Mouse (Mus musculus) myocyte (in vitro differentiated cells): ENCODE data around the gene Dhrs2. TPM values are rescaled to one million over a fixed set of nuclear protein-coding genes. Genes with fewer than 3 reads are reported as not detected.

Source experiments
- H3K27me3 ChIP-seq: one replicate; pipeline ENCODE4 v1.6.1; 2011; ENCODE audit not compliant: control insufficient read depth, insufficient read depth, insufficient read length
- H3K36me3 ChIP-seq: one replicate; pipeline ENCODE4 v1.6.1; 2011; ENCODE audit not compliant: control insufficient read depth, insufficient read depth
- H3K4me2 ChIP-seq: one replicate; pipeline ENCODE4 v1.6.1; 2011; ENCODE audit warnings: low read depth, control low read depth
- H3K4me3 ChIP-seq: one replicate; pipeline ENCODE4 v1.5.1; 2011; ENCODE audit warnings: mild to moderate bottlenecking, control low read depth, moderate library complexity
- H3K79me2 ChIP-seq: one replicate; pipeline ENCODE4 v1.6.1; 2011; ENCODE audit not compliant: control insufficient read depth, insufficient read depth
- H3ac ChIP-seq: one replicate; pipeline ENCODE4 v1.6.1; 2011; ENCODE audit not compliant: control insufficient read depth, insufficient read length
- CEBPB ChIP-seq: IDR thresholded peaks from 2 replicates; pipeline ENCODE4 v1.6.1; 2011; ENCODE audit warnings: mild to moderate bottlenecking, moderate library complexity; ENCODE audit not compliant: poor library complexity, insufficient read depth, severe bottlenecking
- E2F4 ChIP-seq: IDR thresholded peaks from one replicate; pipeline ENCODE4 v1.6.1; 2011; ENCODE audit warnings: mild to moderate bottlenecking, control low read depth, moderate library complexity; ENCODE audit not compliant: insufficient read depth
- MAX ChIP-seq: IDR thresholded peaks from one replicate; pipeline ENCODE4 v1.6.1; 2011; ENCODE audit warnings: low read depth, mild to moderate bottlenecking, control low read depth
- MYOD1 ChIP-seq, 3 experiments: IDR thresholded peaks; one replicate each; pipeline ENCODE4 v1.6.1; 2011; ENCODE audit warnings: control low read depth in 2 of 3, low read depth in 2 of 3, mild to moderate bottlenecking in 2 of 3, moderate library complexity in 1 of 3; ENCODE audit not compliant: insufficient read length in 2 of 3, control insufficient read depth in 1 of 3
- MYOG ChIP-seq, 3 experiments: IDR thresholded peaks; one replicate each; pipeline ENCODE4 v1.6.1; 2011; ENCODE audit warnings: control low read depth in 2 of 3, low read depth in 2 of 3, mild to moderate bottlenecking in 2 of 3; ENCODE audit not compliant: insufficient read length in 2 of 3, control insufficient read depth in 1 of 3, insufficient read depth in 1 of 3
- POLR2A ChIP-seq: IDR thresholded peaks from one replicate; pipeline ENCODE4 v1.6.1; 2011; ENCODE audit warnings: low read depth, mild to moderate bottlenecking, control low read depth, moderate library complexity; ENCODE audit not compliant: insufficient read length
- POLR2AphosphoS2 ChIP-seq: IDR thresholded peaks from one replicate; pipeline ENCODE4 v1.6.1; 2011; ENCODE audit warnings: low read depth, control low read depth; ENCODE audit not compliant: insufficient read length
- REST ChIP-seq: IDR thresholded peaks from one replicate; pipeline ENCODE4 v1.6.1; 2011; ENCODE audit warnings: mild to moderate bottlenecking, control low read depth, moderate library complexity; ENCODE audit not compliant: insufficient read depth, insufficient read length
- SRF ChIP-seq: IDR thresholded peaks from one replicate; pipeline ENCODE4 v1.6.1; 2011; ENCODE audit warnings: low read depth; ENCODE audit not compliant: control insufficient read depth, insufficient read length
- TCF12 ChIP-seq: IDR thresholded peaks from one replicate; pipeline ENCODE4 v1.6.1; 2011; ENCODE audit warnings: mild to moderate bottlenecking, control low read depth; ENCODE audit not compliant: poor library complexity, insufficient read depth, severe bottlenecking
- TCF3 ChIP-seq: IDR thresholded peaks from one replicate; pipeline ENCODE4 v1.6.1; 2011; ENCODE audit warnings: low read depth, control low read depth; ENCODE audit not compliant: insufficient read length
- USF1 ChIP-seq: IDR thresholded peaks from one replicate; pipeline ENCODE4 v1.6.1; 2011; ENCODE audit warnings: low read depth, mild to moderate bottlenecking, control low read depth, moderate library complexity
- polyA plus RNA-seq: library from polyadenylated mRNA; unstranded; fragments of >200 nt; fragmentation: generic; extraction: Trizol; gene quantifications from one replicate; pipeline ENCODE4 v1.2.1, GENCODE M21; 2012; ENCODE audit warnings: missing spikeins

Dhrs2 gene
- polyA plus RNA-seq, 1 experiment = not detected

DNA sequence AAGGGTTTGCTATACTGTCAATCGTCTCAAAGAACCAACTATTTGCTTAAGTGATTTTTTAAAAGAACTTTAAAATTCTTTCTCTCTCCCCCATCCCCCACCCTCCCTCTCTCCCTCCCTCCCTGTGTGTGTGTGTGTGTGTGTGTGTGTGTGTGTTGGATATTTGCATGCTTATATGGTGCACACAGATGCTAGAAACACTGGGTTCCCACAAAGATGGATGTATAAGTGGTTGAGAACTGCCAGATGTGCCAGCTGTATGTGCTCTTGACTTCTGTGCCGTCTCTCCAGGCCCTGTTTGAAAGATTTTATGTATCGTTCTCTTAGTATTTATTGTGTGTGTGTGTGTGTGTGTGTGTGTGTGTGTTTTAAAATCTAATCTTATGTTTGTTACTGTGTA lies 17.3 kb upstream of the Dhrs2 start:
- Histone ChIP-seq H3K4me3 (no peak overlapping the region), H3K36me3 (no peaks in the 10 kb centered on the region), H3K79me2 (no peaks in the 10 kb centered on the region), H3ac (no peak overlapping the region), H3K4me2 (no peak overlapping the region), H3K27me3 (no peaks in the 10 kb centered on the region)
- TF ChIP-seq SRF (no peak), POLR2A (no peak), MAX (no peak), TCF12 (no peak), MYOG (IDR thresholded peaks at IDR 0.05; ENCODE audit: control insufficient read depth in 1 of 3, insufficient read depth in 1 of 3, insufficient read length in 2 of 3, low read depth in 2 of 3) (no peak), TCF3 (no peak), CEBPB (no peak), MYOD1 (IDR thresholded peaks at IDR 0.05; ENCODE audit: control insufficient read depth in 1 of 3, insufficient read length in 2 of 3, low read depth in 2 of 3) (no peak), POLR2AphosphoS2 (no peak), USF1 (no peak), E2F4 (no peak), REST (no peak)

DNA sequence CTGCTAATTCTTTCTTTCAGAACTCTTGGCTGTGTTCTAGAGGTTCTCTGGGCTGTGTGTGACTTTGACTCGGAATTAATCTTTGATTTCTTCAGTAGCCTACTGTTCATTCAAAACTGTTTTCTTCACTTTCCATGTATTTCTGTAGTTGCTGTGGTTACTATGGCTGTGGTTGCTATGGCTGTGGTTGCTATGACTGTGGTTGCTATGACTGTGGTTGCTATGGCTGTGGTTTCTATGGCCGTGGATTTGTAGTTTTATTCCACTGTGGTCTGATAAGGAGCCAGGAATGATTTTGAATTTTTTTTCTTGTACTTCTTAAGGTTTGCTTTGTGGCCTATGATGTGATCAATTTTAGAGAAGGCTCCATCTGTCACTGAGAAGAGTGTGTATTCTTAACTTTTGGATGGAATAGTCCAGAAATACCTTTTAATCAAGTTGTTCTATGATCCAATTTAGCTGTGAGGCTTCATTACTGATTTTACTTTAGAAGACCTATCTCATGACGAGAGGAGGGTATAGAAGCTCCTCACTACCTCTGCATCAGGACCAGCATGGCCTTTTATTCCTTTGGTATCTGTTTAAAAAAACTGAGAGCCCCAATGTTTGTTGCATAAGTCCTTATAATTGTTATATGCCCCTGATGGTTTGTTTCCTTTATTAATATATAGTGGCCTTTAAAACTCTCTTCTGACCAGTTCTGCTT lies 16.6 kb upstream of the Dhrs2 start:
- TF ChIP-seq E2F4 (no peak), POLR2A (no peak), POLR2AphosphoS2 (no peak), MAX (no peak), CEBPB (no peak), USF1 (no peak), TCF12 (no peak), TCF3 (no peak), SRF (no peak), MYOG (IDR thresholded peaks at IDR 0.05; ENCODE audit: control insufficient read depth in 1 of 3, insufficient read depth in 1 of 3, insufficient read length in 2 of 3, low read depth in 2 of 3) (no peak), MYOD1 (IDR thresholded peaks at IDR 0.05; ENCODE audit: control insufficient read depth in 1 of 3, insufficient read length in 2 of 3, low read depth in 2 of 3) (no peak), REST (no peak)
- no peaks in the 10 kb centered on the region for H3K36me3 ChIP-seq
- no peak overlapping the region for H3K4me3 ChIP-seq
- no peak overlapping the region for H3K4me2 ChIP-seq
- H3K79me2 ChIP-seq = no peaks in the 10 kb centered on the region
- H3K27me3 ChIP-seq = no peaks in the 10 kb centered on the region
- H3ac ChIP-seq = no peak overlapping the region

DNA sequence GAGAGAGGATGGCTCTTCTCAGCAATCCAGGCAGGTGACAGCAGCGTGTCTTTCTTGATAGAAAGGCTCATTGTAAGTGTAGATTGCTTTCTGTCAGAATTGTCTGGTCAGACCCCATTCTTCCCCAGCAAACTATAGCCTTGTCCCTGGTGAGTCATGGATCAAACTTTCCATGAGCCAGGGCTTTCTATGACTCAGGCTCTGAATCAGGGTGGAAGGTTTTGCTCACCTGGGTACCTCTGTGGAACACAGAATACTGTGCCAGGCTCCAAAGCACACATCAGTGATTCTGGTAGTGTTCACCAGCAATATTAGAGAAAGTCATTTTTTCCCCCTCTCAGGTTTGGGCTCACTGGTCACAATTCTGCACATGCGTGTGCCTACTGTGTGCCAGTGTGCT lies 13.5 kb upstream of the Dhrs2 start:
- TF ChIP-seq E2F4 = no peak
- no peak for TF ChIP-seq REST
- TF ChIP-seq TCF12 = no peak
- TF ChIP-seq SRF = no peak
- TF ChIP-seq CEBPB = no peak
- no peak for TF ChIP-seq POLR2A
- TF ChIP-seq MYOG (IDR thresholded peaks at IDR 0.05; ENCODE audit: control insufficient read depth in 1 of 3, insufficient read depth in 1 of 3, insufficient read length in 2 of 3, low read depth in 2 of 3) = no peak
- TF ChIP-seq MYOD1 (IDR thresholded peaks at IDR 0.05; ENCODE audit: control insufficient read depth in 1 of 3, insufficient read length in 2 of 3, low read depth in 2 of 3) = no peak
- TF ChIP-seq MAX = no peak
- no peaks in the 10 kb centered on the region for H3K36me3 ChIP-seq
- H3K4me3 ChIP-seq = no peak overlapping the region
- no peaks in the 10 kb centered on the region for H3K79me2 ChIP-seq
- no peak overlapping the region for H3ac ChIP-seq
- peaks cover 5% of the 10 kb centered on the region for H3K27me3 ChIP-seq
- no peak overlapping the region for H3K4me2 ChIP-seq

DNA sequence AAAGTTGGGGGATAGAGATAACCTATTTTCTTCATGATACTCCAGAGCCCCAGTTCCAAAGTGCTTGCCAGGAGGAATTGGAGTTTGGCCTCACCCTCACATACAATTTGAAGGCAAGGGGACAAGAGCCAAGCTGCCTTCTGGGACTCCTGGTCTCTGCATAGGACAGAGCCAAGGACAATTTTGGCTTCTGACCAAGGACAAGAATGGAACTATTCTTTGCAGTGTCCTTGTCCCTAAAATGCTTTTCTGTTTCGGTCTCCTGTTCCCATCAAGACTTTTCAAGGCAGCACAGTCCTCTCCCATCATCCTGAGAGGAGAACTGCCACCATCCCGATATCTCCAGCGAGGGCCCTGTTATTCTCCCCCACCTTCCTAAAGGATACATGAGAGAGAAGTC lies 8.2 kb upstream of the Dhrs2 start:
- Histone ChIP-seq H3ac (no peak overlapping the region), H3K36me3 (no peaks in the 10 kb centered on the region), H3K4me3 (no peak overlapping the region), H3K27me3 (peaks cover 14% of the 10 kb centered on the region), H3K79me2 (no peaks in the 10 kb centered on the region), H3K4me2 (no peak overlapping the region)
- TF ChIP-seq MAX (no peak), MYOD1 (IDR thresholded peaks at IDR 0.05; ENCODE audit: control insufficient read depth in 1 of 3, insufficient read length in 2 of 3, low read depth in 2 of 3) (no peak), USF1 (no peak), REST (no peak), POLR2A (no peak), SRF (no peak), POLR2AphosphoS2 (no peak)

DNA sequence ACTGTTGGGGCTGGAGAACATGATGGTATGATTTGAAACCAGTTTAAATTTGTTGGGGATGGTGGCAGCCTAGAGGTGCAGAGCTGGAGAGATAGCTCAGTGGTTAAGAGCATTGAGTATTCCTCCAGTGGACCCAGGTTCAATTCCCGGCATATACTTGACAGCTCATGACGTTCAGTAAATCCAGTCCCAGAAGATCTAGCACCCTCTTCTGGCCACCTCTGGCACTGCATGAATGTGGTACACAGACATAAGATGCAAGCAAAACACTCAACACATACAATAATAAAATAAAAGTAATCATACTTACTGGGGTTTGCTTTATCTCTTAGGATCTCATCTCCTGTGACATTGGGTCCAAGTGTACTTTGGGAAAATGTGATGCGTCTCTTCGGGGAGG lies 7.3 kb upstream of the Dhrs2 start:
- H3K27me3 ChIP-seq = peaks cover 18% of the 10 kb centered on the region
- no peaks in the 10 kb centered on the region for H3K79me2 ChIP-seq
- H3ac ChIP-seq = no peak overlapping the region
- TF ChIP-seq CEBPB (no peak), E2F4 (no peak)
- H3K36me3 ChIP-seq = no peaks in the 10 kb centered on the region
- no peak overlapping the region for H3K4me2 ChIP-seq
- H3K4me3 ChIP-seq = no peak overlapping the region
